Mouse (Mus musculus) liver, embryonic 13.5 days (tissue): Measurements from ENCODE around the gene Gm38119. TPM values are rescaled to one million over a fixed set of nuclear protein-coding genes. Genes with fewer than 3 reads are reported as not detected.
"Not testable (repeated sequence)": the region's sequence is repeated elsewhere in the genome, so short reads cannot be mapped to it uniquely, and the experiment has no call there.

Experiments used
- ATAC-seq: fragments of 200-750 bp; cut with Nextera tagmentation; 2 replicates; pipeline ENCODE4 v1.8.0; 2017; ENCODE audit warnings: low read depth, mild to moderate bottlenecking, moderate number of reproducible peaks, moderate library complexity
- DNase-seq: peaks from one replicate; pipeline ENCODE4 v3.0.0; 2022
- H3K27ac ChIP-seq: fragments of 300-500 bp; sonication (generic); 2 replicates; pipeline ENCODE4 v1.5.1; 2015; ENCODE audit warnings: moderate library complexity, mild to moderate bottlenecking, inconsistent platforms
- H3K27me3 ChIP-seq: fragments of 300-500 bp; sonication (generic); 2 replicates; pipeline ENCODE4 v1.6.1; 2015; ENCODE audit warnings: mild to moderate bottlenecking, inconsistent platforms
- H3K36me3 ChIP-seq: fragments of 300-500 bp; sonication (generic); 2 replicates; pipeline ENCODE4 v1.6.1; 2015; ENCODE audit warnings: mild to moderate bottlenecking, inconsistent platforms
- H3K4me1 ChIP-seq: fragments of 300-500 bp; sonication (generic); replicated peaks from 2 replicates; pipeline ENCODE4 v1.6.1; 2015; ENCODE audit warnings: inconsistent platforms
- H3K4me2 ChIP-seq: fragments of 300-500 bp; sonication (generic); 2 replicates; pipeline ENCODE4 v1.6.1; 2015; ENCODE audit warnings: inconsistent platforms, mild to moderate bottlenecking, moderate library complexity
- H3K4me3 ChIP-seq: fragments of 300-500 bp; sonication (generic); replicated peaks from 2 replicates; pipeline ENCODE4 v1.5.1; 2015; ENCODE audit warnings: mild to moderate bottlenecking, inconsistent platforms
- H3K9ac ChIP-seq: fragments of 300-500 bp; sonication (generic); 2 replicates; pipeline ENCODE4 v1.6.1; 2015; ENCODE audit warnings: mild to moderate bottlenecking, inconsistent platforms
- H3K9me3 ChIP-seq: fragments of 300-500 bp; sonication (generic); replicated peaks from 2 replicates; pipeline ENCODE4 v1.6.1; 2016; ENCODE audit warnings: inconsistent platforms
- WGBS: fragments of 180-500 bp; shearing (Covaris S2); methylation state at CpG from one replicate; pipeline ENCODE4 v1.1.7; 2015; ENCODE audit not compliant: insufficient replicate concordance; 5-methylcytosine and 5-hydroxymethylcytosine counted together
- polyA plus RNA-seq: library from polyadenylated mRNA; unstranded; fragments of >200 nt; fragmentation: Nextera tagmentation; extraction: Ambion mirVana; gene quantifications from 2 replicates; pipeline ENCODE4 v1.2.1, GENCODE M21; 2015

Gene Gm38119
- polyA plus RNA-seq, 1 experiment from 2014 or later, result not detected

DNA sequence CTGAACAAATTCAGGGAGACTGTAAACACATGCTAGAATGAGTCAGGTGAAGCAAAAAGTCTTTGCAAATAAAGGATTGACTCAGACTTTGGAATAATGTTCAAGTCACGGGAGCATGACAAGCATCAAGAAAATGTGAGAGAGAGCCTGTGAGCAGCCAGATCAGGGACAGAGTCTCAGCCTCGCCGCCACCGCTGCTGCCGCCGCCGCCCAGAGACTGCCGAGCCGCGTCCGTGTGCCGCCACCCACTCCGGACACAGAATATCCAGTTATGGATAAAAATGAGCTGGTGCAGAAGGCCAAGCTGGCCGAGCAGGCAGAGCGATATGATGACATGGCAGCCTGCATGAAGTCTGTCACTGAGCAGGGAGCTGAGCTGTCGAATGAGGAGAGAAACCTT lies 49.7 kb downstream of the Gm38119 start:
- not testable (repeated sequence) for H3K36me3 ChIP-seq, H3K27me3 ChIP-seq, H3K4me3 ChIP-seq, H3K9me3 ChIP-seq, H3K9ac ChIP-seq, ATAC-seq, H3K27ac ChIP-seq, H3K4me2 ChIP-seq, H3K4me1 ChIP-seq
- WGBS, result 64% methylated on average over 16 of the region's 16 CpGs
- peak; percentile 34 for DNase-seq

Other genes starting within 250 kb of the Gm38119 start
- not detected in 2 replicates for gene Sprr4, start 238.6 kb downstream of the Gm38119 start, polyA plus RNA-seq
- gene 2310046K23Rik, start 204.6 kb downstream of the Gm38119 start, polyA plus RNA-seq, result not detected in 2 replicates
- gene Ivl, start 165.4 kb downstream of the Gm38119 start, polyA plus RNA-seq, result 0.05 and 0.10 TPM in 2 replicates
- gene Smcp, start 150.1 kb downstream of the Gm38119 start, polyA plus RNA-seq, result not detected in 2 replicates
- not detected in 2 replicates for gene 2210017I01Rik, start 131.6 kb downstream of the Gm38119 start, polyA plus RNA-seq
- not detected in 2 replicates for gene Lce6a, start 117.4 kb downstream of the Gm38119 start, polyA plus RNA-seq
- gene Lce1a1, start 90.8 kb downstream of the Gm38119 start, polyA plus RNA-seq, result not detected in 2 replicates
- not detected in 2 replicates for gene Lce1b, start 82.2 kb downstream of the Gm38119 start, polyA plus RNA-seq
- not detected in 2 replicates for gene Lce1a2, start 68.8 kb downstream of the Gm38119 start, polyA plus RNA-seq
- gene Lce1c, start 59.8 kb downstream of the Gm38119 start, polyA plus RNA-seq, result not detected in 2 replicates
- not detected in 2 replicates for gene Lce1d, start 51.9 kb downstream of the Gm38119 start, polyA plus RNA-seq
- not detected in 2 replicates for gene Lce1e, start 30.0 kb downstream of the Gm38119 start, polyA plus RNA-seq
- not detected in 2 replicates for gene Lce1f, start 18.7 kb downstream of the Gm38119 start, polyA plus RNA-seq
- gene Lce1g, start 13.2 kb upstream of the Gm38119 start, polyA plus RNA-seq, result not detected in 2 replicates
- not detected in 2 replicates for gene Lce1h, start 26.0 kb upstream of the Gm38119 start, polyA plus RNA-seq
- not detected in 2 replicates for gene Lce1i, start 39.8 kb upstream of the Gm38119 start, polyA plus RNA-seq
- not detected in 2 replicates for gene Lce1j, start 51.4 kb upstream of the Gm38119 start, polyA plus RNA-seq
- gene Lce1k, start 68.8 kb upstream of the Gm38119 start, polyA plus RNA-seq, result not detected in 2 replicates
- gene Kprp, start 88.2 kb upstream of the Gm38119 start, polyA plus RNA-seq, result not detected in 2 replicates
- not detected in 2 replicates for gene Lce1l, start 112.2 kb upstream of the Gm38119 start, polyA plus RNA-seq
- gene 2310050C09Rik, start 131.1 kb upstream of the Gm38119 start, polyA plus RNA-seq, result not detected in 2 replicates
- gene Lce3a, start 187.1 kb upstream of the Gm38119 start, polyA plus RNA-seq, result not detected in 2 replicates
- gene Lce3b, start 193.9 kb upstream of the Gm38119 start, polyA plus RNA-seq, result not detected in 2 replicates
- not detected in 2 replicates for gene Lce3c, start 205.4 kb upstream of the Gm38119 start, polyA plus RNA-seq
- gene Lce3d, start 218.3 kb upstream of the Gm38119 start, polyA plus RNA-seq, result not detected in 2 replicates
- not detected in 2 replicates for gene Lce3e, start 228.0 kb upstream of the Gm38119 start, polyA plus RNA-seq